Mouse (Mus musculus): ENCODE data around the gene Tmsb10.

- TF ChIP-seq CTCF (IDR thresholded peaks at IDR 0.05; ENCODE audit: borderline replicate concordance, insufficient read depth, low read length) (no peak), POLR2A (IDR thresholded peaks at IDR 0.05; ENCODE audit: low read depth, low read length) (no peak)
Observed at GRCm38 (mm10) chr6:72949161-72949756, 9.3 kb downstream of the Tmsb10 start.
